Mouse (Mus musculus): ENCODE results near the gene Galnt2.

The Galnt2 gene

DNA sequence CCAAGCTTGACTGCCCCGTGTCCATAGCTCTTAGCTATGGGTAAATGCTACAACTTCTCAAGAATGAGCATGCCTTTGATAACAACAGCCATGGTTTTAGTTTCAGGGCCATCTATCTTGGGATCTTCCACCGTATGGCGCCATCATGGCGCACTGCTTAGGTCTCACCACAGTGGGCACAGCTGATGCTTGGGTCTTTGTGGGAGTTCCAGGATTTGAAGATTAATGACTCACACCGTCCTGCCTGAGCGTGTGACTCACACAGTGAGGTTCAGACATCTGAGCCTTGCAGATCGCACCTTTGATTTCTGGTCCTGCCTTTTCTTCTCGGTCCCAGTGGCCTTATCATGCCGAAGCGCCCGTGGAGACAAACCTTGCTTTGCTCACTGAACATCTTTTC is 39.7 kb downstream of the Galnt2 start:
- no peak for DNase-seq (ENCODE audit: low spot score in 2 of 2)

DNA sequence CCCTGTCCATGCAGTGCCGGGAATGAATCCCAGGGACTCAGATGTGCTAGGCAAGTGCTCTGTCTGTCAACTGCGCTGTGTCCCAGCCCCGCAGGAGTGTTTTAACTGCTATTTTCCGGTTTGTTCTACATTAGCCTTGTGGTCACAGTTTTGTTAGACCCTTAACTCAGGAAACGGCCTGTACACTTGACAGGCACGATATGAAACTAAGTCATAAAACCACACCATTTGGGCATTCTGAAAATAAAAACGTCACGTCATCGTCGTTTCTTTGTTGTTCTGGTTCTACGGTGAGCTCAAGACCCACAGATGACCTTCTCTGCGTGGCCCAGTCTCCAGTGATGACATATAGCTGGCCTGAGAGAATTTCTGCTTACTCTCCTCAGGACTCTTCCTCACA is 40.3 kb downstream of the Galnt2 start:
- DNase-seq (ENCODE audit: low spot score in 2 of 2): no peak

DNA sequence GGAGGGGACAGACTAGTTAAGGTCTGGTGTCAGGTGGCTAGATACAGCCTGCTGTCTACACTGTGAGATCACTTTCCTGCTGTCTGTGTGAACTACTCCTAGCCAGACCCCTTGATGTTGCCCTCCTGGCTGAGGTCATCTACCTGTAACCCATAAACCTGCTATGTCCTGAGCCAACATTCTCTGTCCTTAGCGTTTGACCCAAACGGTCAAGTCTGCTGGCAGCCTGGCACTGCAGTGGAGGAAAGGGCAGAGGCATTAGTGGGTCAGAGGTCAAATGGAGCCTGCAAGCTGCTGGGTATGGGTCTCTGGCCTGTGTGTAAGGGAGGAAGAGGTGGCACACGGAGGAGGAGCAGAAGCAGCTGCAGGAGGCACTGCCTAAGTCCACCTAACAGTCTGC is 41.6 kb downstream of the Galnt2 start:
- no peak for DNase-seq (ENCODE audit: low spot score in 2 of 2)

DNA sequence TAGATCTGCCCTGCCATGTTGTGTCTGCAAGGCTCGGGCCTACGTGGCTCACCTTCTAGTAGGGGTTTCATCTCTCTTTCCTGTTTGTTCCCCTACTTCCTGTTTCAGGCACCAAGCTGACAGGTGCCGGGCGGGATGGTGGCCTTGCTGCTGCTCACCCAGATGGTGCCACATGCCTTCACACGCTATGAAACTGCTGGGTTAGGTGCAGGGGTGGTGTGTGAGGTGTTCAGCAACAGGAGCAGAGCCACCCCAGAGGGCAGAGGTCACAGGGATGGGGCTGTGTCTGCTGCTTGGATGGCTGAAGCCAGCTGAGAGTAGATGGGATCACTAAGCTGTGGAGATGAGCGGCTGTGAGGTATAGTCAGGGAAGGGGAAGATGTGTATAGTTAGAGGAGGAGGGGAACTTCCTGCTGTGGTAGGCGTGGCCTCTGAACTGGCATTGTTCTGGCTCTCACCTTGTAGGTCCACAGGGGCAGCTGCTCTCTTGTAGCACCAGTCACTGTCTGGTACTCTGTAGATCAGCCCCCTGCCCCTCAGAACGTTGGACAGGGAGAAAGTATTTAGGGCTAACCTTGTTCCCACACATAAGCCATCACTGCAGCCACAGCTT is 42.5 kb downstream of the Galnt2 start:
- no peak for DNase-seq (ENCODE audit: low spot score in 2 of 2)

DNA sequence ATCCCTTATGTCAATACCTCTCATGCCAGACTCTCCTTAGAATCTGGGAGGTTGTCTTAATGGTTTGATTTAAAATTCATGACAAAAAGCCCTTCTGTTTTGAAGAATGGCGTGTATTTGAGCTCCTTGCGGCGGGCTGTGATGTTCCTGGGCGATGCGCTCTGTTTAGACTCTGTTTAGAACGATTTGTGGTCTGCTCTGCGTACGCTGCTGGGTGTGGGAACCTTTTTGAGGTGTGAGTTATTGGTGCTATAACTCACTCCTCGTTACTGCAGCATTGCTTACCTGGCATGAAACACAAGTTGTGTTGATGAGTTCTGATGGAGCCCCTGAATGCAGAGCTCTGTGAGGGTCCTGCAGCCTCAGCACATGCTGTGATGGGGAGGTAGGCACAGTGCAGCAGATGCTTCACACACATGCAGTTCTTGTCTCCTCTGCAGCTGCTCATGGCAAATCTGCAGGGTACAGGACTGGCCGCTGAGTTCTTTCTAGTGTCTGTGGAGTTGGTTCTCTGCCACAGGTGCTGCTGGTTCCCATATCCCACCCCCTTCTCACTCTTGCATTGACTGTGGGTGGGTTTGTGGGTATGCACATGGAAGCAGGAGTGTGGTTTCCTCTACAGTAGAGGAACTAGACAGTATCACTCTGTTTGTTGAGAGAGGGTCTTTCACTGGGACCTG is 43.4 kb downstream of the Galnt2 start:
- no peak for DNase-seq (ENCODE audit: low spot score in 2 of 2)

DNA sequence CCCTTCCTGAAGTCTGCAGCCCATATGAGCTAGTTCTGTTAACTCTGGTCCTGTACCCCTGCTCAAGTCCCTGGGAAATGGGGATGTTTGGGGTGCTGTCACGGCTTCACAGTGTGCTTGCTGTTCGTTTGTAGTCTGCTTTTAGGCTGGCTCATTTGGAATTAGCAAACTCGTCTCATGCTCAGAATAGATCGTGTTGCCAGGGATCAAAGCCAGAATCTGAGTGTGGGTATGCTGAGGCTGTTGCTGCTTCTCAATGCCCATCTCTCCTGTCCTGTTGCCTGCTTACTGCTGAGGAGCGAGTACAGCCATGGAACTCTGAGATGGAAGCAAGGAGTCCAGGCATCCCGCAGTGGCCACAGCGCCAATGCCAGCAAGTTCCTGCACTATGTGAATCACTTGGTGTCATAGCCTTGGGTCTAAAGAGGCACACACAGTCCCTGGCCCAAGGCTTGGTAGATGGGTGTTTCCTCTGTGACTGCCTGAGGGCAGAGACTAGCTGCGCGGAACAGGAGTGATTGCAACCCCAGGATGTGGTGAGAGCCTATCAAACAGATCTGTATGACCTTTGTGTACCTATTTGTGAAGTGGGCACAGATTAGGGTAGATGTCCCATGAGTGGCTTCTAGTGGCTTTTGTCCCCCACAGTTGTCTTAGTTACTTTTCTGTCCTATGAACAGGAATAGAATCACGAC is 44.3 kb downstream of the Galnt2 start:
- no peak for DNase-seq (ENCODE audit: low spot score in 2 of 2)

DNA sequence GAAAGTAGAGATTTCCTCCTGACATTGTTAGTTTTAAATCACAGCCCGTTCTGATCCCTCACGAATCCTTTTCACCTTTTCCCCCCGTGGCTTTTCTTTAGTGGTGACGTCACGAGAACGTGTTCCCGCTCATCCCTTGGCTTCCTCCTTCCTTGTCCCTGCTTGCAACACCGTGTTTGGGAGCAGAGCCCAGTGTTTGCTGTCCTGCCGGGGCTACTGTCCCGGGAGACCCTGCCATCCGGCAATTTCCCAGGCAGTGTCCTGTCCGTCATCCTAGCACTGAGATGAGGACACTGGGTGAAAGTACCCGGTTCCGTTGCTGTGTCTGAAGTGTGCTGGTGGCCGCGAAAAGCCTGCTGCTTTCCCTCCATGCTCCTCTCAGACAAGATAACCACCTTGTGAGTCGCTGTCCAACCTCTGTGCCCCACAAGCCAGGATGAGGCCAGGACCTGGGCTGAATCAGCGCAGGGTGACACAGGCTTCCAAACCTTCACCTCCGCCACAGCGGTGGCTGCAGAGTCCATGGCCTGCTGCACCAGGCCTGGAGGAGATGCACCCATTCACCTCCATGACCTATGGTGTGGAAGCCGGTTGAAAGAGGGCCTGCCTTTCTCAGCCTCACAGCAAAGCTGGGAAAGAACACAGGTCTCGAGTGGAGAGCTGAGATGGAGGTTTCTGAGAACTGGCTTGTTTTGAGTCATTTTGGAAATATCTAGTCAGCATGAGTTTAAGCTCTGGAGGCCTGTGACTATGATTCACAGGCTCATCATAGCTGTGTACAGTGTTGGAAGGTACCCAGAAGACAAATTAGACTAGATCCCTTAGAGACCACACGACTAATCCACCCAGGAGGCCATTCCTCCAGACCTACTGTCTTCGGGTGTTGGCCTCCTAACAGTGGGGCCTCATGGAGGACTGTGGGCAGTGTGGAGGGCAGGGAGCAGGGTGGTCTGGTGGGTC is 47.0 kb downstream of the Galnt2 start:
- DNase-seq (ENCODE audit: low spot score in 2 of 2): peak; percentile 34 to 81

DNA sequence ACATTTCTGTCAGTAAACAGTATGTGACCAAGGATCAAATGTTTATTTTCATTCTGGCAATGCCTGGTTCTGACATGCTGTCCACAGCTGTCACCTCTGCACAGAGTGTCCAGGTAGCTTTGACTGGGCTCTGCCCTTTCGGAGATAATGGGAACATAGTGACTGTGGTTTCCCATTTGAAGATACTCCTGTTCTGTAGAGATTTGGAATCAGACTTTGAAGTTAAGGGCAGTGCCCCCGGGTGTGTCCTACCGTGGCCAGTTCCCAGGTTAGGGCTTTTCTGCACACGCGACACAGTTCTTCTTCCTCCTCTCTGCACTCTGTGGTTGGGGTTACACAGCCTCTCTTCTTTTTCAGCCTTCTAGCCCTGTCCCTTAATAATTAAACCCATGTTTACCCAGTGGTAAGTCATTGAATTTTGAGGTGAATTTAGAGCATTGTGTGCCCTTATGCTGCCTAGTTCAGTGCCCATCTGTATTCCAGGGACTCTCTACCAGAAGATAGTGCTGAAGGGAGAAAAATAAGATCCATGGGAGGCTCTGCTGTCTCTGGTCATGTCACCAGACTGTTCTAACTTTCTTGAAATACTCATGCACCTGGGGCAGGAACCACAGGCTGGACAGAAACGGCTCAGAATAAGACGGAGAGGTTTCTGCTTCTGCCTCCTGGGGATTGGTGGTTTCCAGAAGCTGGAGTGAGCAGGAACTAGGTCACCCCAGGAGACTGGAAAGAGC is 47.9 kb downstream of the Galnt2 start:
- no peak for DNase-seq (ENCODE audit: low spot score in 2 of 2)

DNA sequence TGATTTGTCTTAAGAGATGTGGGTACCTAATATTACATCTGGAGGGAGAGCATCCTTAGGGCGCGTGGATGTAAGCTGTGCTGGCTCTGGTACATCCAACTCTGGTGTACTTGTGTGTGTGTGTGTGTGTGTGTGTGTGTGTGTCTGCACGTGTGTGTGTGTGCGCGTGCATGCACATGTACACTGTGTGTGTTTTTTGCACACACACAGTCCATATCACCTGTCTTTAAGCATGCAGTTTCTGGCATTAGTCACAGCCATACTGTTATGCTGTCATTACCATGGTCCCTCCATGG is 48.4 kb downstream of the Galnt2 start:
- DNase-seq (ENCODE audit: low spot score in 2 of 2): no peak

DNA sequence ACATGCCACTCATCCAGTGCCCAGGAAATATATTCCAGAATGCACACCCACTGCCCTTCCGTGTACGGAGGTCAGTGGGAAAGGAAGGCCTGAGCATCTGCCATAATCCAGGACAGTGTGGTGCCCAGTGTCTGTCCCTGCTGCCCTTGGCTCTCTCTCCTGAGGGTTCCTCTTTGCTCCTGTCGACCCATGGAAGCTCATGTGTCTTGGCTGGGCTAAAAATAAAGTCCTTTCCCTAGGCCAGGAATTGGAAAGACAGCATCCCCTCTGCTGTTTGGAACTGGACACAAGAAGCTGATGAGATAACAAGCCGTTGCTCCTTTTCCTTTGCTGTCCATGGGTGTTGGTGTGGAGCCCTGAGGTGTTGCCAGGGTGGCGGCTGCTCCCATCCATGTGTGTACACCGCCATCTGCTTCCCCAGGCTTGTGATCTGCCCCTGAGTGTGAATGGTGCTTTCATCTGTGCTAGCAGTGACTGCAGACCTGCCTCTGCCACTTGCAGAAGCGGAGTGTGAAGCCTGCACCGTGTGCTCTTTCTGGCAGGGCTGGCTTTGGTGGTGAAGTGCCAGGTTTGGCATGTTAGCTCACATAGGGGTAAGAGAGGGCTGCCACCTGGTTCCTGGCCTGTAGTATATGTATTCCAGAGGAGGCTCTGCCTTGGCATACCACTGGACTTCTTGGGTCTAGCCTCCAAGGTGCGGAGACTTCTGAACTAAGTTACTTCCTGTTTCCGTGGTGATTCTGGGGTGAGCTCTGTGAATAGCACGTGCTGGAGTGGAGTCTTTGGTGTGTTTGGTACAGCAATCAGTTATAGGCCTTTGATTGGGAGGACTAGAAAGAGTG is 50.7 kb downstream of the Galnt2 start:
- DNase-seq (ENCODE audit: low spot score in 2 of 2): no peak

DNA sequence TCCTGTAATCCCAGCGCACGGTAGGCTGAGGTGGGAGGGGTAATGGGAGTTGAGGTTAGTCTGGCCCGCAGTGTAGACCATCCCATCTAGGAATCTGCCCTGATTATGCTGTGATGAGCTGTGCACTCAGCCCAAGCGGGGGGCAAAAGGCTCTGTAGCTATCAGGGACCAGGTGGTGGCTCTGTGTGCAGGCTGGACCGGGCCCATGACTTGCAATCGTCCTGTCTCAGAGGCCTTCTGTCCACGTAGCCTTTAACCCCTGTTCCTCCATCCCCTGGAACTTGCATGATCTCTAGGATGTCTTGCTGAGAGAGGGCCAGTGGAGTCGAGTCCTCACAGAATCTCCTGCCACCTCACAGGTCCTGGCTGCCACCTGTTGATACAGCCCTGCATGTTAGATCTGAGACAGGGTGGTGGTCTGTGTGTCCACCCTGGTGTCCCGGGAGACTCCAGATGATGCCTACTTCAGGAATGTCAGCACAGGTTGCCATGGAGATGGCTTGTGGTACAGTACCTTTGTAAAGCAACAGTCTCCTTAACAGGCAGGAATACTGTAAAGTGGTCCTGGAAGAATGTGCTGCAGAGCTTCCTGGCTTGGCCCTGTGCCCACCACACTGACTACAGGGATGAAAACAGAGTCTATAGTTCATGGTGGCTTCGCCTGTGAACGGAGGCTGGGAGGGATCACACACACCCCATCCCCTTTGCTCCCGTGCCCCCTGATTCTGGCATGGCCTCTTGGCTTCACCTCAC is 51.9 kb downstream of the Galnt2 start:
- no peak for DNase-seq (ENCODE audit: low spot score in 2 of 2)

DNA sequence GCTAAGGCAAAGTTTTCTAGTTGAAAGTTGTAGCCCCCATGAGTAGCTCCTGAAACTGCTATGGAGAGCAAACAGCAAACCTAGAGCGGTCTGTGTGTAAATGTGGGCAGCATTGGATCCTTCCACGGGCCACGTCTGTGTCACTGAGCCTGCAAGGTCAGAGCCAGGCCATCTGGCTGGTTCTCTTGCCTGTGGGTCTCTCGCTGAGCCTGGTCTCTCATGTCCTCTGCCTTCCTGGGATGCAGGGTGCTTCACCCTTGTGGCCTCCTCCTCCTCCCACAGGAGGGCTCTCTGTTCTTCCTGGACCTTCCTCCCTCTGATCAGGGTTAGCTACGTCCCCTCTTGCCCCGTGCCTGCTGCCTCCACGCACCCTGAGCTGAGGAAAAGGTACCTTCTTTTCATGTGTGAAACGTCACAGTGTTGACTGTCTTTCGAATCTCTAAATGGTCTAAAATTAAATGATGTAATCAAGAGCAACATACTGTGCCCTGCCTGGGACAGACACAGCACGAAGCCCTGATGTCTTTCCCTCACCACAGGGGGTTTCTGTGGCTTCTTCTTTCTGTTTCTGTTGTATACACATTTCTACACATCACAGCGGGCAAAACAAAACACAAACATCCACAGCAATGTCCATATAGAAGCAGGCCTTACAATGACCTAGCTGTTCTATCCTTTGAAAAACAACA is 52.6 kb downstream of the Galnt2 start:
- DNase-seq (ENCODE audit: low spot score in 2 of 2): no peak

DNA sequence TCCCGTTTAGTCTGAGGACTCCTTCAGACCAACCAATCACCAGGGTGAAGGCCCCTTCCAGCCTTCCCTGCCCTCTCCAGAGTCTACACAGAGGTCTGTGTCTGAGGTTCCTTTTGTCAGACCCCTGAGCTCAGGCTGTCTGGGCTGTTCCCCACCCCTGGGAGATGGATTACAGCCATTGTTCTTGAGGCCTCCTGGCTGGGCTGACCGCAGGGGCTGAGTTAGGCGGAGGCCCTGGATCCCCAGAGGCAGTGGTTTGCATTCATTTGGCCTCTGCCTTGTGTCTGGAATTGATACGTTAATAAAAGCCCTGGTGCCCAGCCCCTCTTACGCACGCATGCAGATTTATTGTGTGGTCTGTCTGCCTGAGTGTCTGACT is 53.1 kb downstream of the Galnt2 start:
- DNase-seq (ENCODE audit: low spot score in 2 of 2): no peak

DNA sequence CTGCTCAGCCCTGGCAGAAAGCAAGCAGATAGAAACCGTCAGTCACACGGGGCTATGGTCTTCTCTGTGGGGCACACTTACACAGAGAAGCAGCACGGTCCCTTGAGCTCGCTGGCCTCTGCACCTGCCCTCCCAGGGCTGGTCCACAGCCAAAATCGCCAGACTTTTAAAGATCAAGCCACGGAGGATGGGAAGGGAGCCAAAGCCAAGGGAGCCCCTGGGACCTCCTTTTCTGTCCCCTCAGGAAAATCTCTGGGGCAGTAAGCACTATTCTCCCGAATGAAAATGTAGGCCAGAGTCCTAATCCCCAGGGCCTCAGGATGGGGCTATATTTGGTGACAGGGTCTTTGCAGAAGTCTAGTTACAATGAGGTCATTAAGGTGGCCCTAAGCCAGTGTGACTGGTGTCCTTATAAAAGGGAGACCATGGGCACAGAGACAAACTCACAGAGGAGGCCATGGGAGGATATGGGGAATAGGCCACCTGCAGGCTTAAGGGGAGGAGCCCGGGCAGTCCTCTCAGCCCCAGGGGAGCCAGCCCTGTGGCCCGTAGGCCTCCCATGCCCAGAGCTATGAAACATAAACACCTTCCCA is 53.9 kb downstream of the Galnt2 start:
- no peak for DNase-seq (ENCODE audit: low spot score in 2 of 2)

DNA sequence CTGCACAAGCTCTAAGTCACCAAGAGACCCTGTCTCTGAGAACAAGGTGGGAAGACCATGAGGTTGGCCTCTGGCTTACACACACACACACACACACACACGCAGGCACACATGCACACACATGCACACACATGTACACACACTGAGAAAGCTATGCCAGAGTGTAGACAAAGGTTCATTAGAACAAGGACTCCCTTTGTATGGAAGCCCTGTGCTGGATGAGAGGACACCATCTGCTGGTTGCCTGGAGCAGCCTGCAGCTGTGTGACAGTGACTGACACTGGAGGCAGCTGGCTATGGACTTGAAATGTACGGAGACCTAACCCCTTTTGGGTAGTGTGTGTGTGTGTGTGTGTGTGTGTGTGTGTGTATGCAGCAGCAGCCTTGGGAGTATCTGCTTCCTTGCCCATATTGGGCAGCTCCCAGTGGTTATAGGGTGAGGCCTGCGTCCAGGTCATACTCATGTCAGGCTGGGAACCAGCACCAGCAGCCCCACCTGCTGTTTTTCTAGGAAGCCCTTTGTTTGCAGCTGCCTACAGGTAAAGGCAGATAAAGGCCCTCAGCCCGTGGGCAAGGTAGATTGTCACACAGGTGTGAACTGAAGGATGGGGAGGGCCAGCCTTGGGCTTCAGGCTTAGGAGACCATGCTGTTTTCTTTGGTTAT is 55.4 kb downstream of the Galnt2 start:
- no peak for DNase-seq (ENCODE audit: low spot score in 2 of 2)

DNA sequence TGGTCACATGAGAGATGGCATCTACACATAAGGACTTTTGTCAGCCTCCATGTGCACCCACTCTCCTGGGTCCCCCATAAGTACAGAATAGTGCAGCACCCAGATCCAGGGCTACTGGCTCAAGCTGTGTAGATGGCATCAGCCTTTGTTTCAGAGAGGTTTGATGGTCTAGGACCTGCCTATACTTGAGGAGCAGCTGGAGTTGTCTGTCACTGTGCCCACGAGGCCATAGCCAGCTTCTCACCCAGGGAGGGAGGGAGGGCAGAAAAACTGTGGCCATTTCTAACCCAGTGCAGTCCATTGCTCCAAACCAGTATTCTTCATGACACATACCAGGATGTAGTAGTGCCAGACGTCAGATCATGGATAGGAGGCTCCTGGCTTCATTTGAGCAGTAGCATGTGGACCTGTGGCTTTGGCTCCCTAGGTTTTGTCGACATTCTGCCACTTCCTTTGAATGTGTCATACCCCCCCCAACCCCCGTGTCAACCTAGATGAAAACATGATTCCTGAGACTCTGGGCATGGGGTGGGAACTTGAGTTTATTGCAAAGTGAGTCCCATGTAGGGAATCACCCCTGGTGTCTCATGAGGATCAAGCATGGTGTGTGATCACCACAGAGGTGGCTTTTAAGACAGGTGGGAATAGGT is 57.1 kb downstream of the Galnt2 start:
- no peak for DNase-seq (ENCODE audit: low spot score in 2 of 2)

DNA sequence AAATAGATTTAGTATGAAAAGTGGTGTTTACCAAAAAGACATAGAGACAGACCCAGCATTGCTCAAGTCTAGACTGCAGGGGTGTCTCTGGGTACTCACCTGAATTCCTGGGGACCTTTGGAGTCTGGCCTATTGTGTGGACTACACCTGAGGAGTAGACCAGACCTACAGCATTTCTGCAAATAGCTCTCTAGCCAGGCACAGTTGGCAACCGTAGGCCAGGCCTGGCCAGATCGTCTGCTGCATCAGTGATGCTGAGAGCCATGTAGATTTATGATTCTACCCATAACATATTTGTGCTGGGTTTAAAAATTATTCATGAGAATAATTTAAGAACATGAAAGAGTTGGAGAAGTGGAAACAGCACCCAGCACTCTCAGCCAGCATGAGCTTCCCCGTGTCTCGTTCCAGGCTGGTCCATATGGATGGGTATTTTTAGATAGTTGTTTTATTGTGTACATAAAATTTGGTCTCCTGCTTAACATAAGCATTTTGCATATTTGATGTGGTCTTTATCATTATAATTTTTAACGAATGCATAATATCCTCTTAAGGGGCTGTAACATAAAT is 58.4 kb downstream of the Galnt2 start:
- DNase-seq (ENCODE audit: low spot score in 2 of 2): no peak
